19 mouse cellular contexts compared by ENCODE assay signal in the genomic region with DNA sequence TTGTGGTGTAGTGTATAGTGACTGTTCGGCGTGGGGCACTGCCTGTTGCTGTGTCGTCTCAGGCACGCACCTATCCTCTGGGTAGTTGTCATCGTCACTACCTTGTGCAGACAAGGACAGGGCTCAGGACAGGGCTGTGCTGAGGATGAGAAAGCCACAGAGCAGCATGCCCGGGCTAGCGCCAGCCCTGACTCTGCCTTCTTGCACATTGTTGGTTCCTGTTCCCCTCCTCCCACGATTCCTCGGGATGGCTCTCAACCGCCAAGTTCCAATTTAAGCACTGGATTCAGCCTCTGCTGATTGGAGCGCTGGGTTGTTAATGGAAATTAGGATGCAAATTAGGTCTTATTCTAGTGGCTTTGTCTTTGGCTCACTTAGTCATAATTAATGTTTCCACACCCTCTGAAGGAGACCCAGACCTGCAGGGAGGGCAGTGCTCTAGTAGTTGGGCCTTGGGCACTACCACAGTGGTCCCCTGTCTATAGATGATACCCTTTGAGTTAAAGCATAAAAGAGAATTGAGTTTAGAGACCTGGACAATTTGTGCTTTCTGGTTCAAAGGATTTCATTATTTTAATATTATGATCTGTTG. TPM values are rescaled to one million over a fixed set of nuclear protein-coding genes. Genes with fewer than 3 reads are reported as not detected.
A peak's percentile ranks its signal among the peaks of the same experiment; 100 is the strongest.
DNase-seq lines count a peak whose midpoint lies in the region; ATAC-seq and TF ChIP-seq lines count a peak whose summit lies in the region.
"Had no signal": no experiment of that assay in that cellular context is flagged by ENCODE, and none has a peak within 500 bp of the region (broad histone marks: within the 10 kb centered on the region; RNA-seq: fewer than 3 reads in every experiment).

No protein-coding gene starts in this region.

- H3K4me1 ChIP-seq in midbrain, embryonic 14.5 days (ENCODE audit: control insufficient read depth, insufficient read depth, low read length): no peaks in the 10 kb centered on the region
- H3K4me1 ChIP-seq in midbrain, embryonic 11.5 days (ENCODE audit: control insufficient read depth, insufficient read depth, low read length): no peaks in the 10 kb centered on the region
- H3K4me1 ChIP-seq: hindbrain, embryonic 10.5 days had no signal

- no peak for TF ChIP-seq POLR2A in brain, embryonic 14.5 days (IDR thresholded peaks at IDR 0.05; ENCODE audit: borderline replicate concordance, extremely low read depth, insufficient read depth, insufficient read length, poor library complexity, severe bottlenecking)

- WGBS in midbrain, embryonic 14.5 days: 84% methylated on average over 11 of the region's 11 CpGs
- 90% methylated on average over 11 of the region's 11 CpGs for WGBS in midbrain, embryonic 11.5 days

- no peak for TF ChIP-seq CTCF in brain, embryonic 14.5 days (IDR thresholded peaks at IDR 0.05; ENCODE audit: borderline replicate concordance, extremely low read depth, insufficient read depth, insufficient read length)

- H3K36me3 ChIP-seq in midbrain, embryonic 14.5 days (ENCODE audit: control insufficient read depth, insufficient read depth, low read length): peaks cover 39% of the 10 kb centered on the region
- H3K36me3 ChIP-seq in midbrain, embryonic 11.5 days (ENCODE audit: control insufficient read depth, insufficient read depth, low read length): peaks cover 8% of the 10 kb centered on the region; the same call in 1 of the 2 replicates

- no peaks in the 10 kb centered on the region for H3K27me3 ChIP-seq in midbrain, embryonic 14.5 days (ENCODE audit: control insufficient read depth, insufficient read depth, low read length)
- H3K27me3 ChIP-seq in midbrain, embryonic 11.5 days (ENCODE audit: control insufficient read depth, insufficient read depth, low read length): no peaks in the 10 kb centered on the region

- DNase-seq in midbrain, embryonic 14.5 days: peak; percentile 9
- DNase-seq in midbrain, embryonic 11.5 days (ENCODE audit: low spot score, missing footprints): no peak
- DNase-seq in ES-CJ7 (ENCODE audit: low read depth, low spot score): peak; percentile 74
- DNase-seq in brain, embryonic 14.5 days (ENCODE audit: low read depth): peak; percentile 82
- DNase-seq in telencephalon, adult 2 months (ENCODE audit: low read depth, low spot score): peak; percentile 21
- DNase-seq in left cerebral cortex, adult 8-10 months (ENCODE audit: low spot score in 2 of 2): no peak
- DNase-seq in thymus, postnatal 4 days: no peak
- DNase-seq: cerebellum, adult 8-10 months; gastrocnemius, postnatal 36 days; kidney, adult 11 months; kidney, postnatal 14 days; layer of hippocampus, postnatal 36 days; thymus, postnatal 36 days had no signal

- no peak for ATAC-seq in midbrain, embryonic 14.5 days (ENCODE audit: low FRiP score, low TSS enrichment)
- ATAC-seq in midbrain, embryonic 11.5 days (ENCODE audit: low FRiP score): no peak
- ATAC-seq: midbrain, embryonic 16.5 days had no signal

- H3K27ac ChIP-seq in midbrain, embryonic 14.5 days (replicated peaks; ENCODE audit: low read depth, low read length): no peak overlapping the region
- H3K27ac ChIP-seq in midbrain, embryonic 11.5 days (ENCODE audit: low read depth, low read length): no peak overlapping the region
- H3K27ac ChIP-seq: hindbrain, embryonic 10.5 days; layer of hippocampus, adult 2 months; liver, embryonic 14.5 days; macrophage had no signal

- no peak overlapping the region for H3K4me2 ChIP-seq in midbrain, embryonic 14.5 days (ENCODE audit: low read length)
- no peak overlapping the region for H3K4me2 ChIP-seq in midbrain, embryonic 11.5 days

- no peaks in the 10 kb centered on the region for H3K9me3 ChIP-seq in midbrain, embryonic 14.5 days (ENCODE audit: control insufficient read depth, low read length)
- H3K9me3 ChIP-seq in midbrain, embryonic 11.5 days (ENCODE audit: control insufficient read depth, low read length): no peaks in the 10 kb centered on the region
- H3K9me3 ChIP-seq: G1E; hindbrain, embryonic 10.5 days had no signal

- no peak overlapping the region for H3K9ac ChIP-seq in midbrain, embryonic 14.5 days (replicated peaks; ENCODE audit: low read length)
- no peak overlapping the region for H3K9ac ChIP-seq in midbrain, embryonic 11.5 days (ENCODE audit: low read length)
- H3K9ac ChIP-seq: liver, embryonic 14.5 days had no signal

- H3K4me3 ChIP-seq in midbrain, embryonic 14.5 days (replicated peaks; ENCODE audit: low read depth, low read length): no peak overlapping the region
- no peak overlapping the region for H3K4me3 ChIP-seq in midbrain, embryonic 11.5 days (ENCODE audit: low read depth, low read length)
- H3K4me3 ChIP-seq: hindbrain, embryonic 10.5 days; layer of hippocampus, adult 2 months had no signal

RNA-seq across cellular contexts. Expression of gene Msh2, which starts 23.8 kb away (rescaled TPM):
- 41.4 and 54.4 TPM in 2 replicates for polyA plus RNA-seq in midbrain, embryonic 14.5 days (2014; fragmentation: Nextera tagmentation; extraction: Ambion mirVana)
- 93.4 and 99.5 TPM in 2 replicates for polyA plus RNA-seq in midbrain, embryonic 11.5 days (2014; fragmentation: Nextera tagmentation; extraction: Ambion mirVana)
- 38.3 and 39.1 TPM in 2 replicates for polyA plus RNA-seq in brain, embryonic 14.5 days (2012; rRNA removed)
- total RNA-seq in left cerebral cortex, adult 8-10 months (2022): 10 to 100 TPM; 32.0 to 39.4 (median 35.4) TPM

Comparison
In these comparisons a context has a peak if more than half of its experiments do, and no peak if none do; other contexts are left out.
1. DNase-seq: peak in midbrain, embryonic 14.5 days (single experiment), ES-CJ7 (single experiment), brain, embryonic 14.5 days (single experiment) and telencephalon, adult 2 months (single experiment); none in midbrain, embryonic 11.5 days (single experiment), left cerebral cortex, adult 8-10 months (0 of 2) and thymus, postnatal 4 days (single experiment).